Mouse (Mus musculus) urinary bladder, postnatal 36 days (tissue): ENCODE measurements around the gene Gne.
"Not testable (repeated sequence)": the region's sequence is repeated elsewhere in the genome, so short reads cannot be mapped to it uniquely, and the experiment has no call there.

Experiments
- DNase-seq, 2 experiments: peaks; one replicate each; pipeline ENCODE4 v3.0.0; 2022; ENCODE audit warnings: low spot score in 2 of 2, mixed read lengths in 1 of 2

The Gne gene

DNA sequence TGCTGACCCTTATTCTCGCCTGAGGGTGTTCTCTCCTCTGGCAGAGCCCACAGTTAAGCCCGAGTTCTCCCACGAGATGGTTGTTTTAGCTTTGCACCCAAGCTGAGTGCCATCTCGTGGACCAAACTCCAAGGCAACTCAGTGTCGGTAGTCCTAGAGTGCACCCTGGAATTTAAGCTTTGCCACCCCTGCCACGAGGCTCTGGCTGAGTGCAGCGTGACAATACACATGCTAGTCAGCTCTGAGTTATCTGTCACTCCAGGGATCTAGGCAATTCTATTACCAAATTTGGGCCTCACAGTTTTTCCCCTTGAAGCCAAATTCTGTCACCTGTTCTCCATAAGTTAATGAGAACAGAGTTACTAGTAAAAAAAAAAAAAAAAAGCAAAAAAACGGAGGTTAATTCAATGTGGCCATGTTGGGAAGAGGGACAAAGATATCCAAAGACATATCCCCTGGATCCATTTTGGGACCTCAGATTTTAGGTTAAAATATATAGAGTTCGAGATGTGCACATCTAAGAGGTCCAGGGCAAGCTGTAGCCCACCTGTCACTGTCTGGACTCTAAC lies 11.0 kb downstream of the Gne start:
- no peak for DNase-seq

DNA sequence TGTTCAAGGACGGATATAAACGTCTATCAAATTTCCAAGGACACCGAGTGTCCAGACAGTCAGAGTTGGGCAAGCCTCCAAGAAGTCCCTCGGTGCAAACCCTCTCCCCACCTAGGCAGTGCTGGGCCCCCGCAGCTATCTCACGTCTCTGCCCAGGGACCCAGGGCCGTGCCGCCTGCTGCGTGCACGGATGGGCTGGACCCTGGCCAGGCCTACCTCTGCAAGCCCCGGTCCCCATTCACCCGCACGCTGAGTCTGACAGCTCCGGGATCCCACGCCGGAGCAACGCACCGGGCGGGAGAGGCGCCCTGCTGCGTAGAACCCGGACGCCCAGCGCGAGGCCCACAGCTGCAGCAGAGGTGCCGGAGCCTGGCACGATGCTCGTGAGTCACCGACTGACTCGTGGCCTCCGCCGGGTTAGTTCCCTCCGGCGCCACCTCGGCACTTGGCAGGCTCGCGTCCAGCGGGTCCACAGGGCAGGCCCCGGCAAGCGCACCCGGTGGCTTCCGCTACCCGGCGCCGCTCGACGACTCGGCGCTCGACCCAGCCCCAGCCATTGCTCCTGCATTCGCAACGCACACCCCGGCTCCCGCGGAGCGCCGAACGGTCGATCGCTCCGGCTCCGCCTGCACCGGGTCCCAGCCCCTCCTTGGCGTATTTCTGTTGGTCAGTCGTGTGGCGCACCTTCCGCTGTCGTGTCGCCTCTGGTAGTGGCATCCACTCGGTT lies 11.7 kb downstream of the Gne start:
- DNase-seq: peak; percentile 89 to 93

- DNase-seq: no peak
Observed at GRCm38 (mm10) chr4:44071741-44072145, 12.2 kb downstream of the Gne start.

- no peak for DNase-seq
Observed at GRCm38 (mm10) chr4:44070641-44071040, 13.3 kb downstream of the Gne start.

DNA sequence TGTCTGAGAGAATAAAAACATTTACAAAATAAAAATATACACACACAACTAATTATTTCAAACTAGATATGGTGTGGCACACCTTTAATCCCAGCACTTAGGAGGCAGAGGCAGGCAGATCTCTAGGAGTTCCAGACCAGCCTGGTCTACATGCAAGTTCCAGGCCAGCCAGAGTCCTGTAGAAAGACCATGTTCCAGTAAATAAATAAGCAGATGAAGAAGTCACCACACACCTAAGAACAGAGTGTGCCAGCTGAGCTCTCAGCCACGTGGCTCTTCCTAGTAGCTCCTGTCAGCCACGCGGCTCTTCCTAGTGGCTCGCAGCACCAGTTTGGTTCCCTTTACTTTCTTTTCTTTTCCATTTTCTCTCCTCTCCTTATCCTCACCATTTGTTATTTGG lies 14.6 kb downstream of the Gne start:
- no peak for DNase-seq

DNA sequence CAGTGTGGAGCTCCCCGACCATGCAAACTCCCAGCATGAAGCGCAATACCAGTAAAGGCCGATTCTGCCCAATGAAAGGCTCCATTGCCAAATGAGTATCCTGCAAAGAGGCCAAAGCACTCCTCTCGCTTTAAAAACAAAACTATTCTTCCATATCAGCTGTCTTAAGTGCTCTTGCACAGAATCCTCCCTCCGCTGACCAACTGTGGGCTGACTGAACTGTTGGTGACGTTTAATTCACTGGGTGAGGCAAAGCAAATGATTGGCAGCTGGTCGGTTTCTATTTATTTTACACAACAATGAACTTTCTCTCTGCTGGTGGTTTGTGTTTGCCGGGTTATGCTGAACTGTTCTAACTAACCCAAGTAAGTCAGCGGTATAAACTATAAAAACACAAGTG lies 15.2 kb downstream of the Gne start:
- DNase-seq: no peak

GRCm38 (mm10) chr4:44066891-44067290 lies 17.1 kb downstream of the Gne start:
- DNase-seq: peak in 1 of 2 experiments; percentile 35

DNA sequence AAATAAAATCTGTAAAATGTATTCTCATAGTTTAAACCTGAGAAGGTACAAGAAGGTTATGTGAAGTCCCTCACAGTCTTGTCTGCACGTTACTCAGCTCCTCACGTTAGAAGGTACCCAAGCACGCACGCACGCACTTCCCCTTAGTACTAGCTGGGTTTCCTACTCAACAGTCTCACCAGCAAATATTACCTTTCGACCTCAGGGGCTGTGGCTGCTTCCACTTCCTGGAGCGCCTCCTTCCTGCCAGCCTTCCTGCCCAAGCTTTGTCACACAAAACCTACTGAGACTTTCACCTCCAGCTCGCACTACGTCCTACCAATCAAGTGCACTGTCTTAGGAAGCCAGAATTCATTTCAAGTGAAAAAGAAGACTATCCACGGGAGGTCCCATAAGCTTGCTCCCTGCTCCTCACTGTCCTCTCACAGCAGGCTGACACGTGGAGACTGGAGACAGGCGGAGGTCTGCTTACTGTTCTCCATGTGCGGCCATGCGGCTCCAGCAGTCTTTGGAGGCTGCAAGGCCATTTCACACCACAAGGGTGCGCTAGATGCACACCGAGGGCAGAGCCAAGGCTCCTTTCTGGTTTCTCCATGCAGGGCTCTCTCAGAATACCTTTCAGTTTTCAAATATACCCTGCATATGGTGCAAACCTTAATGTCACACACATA lies 18.5 kb downstream of the Gne start:
- DNase-seq: peak; percentile 91

DNA sequence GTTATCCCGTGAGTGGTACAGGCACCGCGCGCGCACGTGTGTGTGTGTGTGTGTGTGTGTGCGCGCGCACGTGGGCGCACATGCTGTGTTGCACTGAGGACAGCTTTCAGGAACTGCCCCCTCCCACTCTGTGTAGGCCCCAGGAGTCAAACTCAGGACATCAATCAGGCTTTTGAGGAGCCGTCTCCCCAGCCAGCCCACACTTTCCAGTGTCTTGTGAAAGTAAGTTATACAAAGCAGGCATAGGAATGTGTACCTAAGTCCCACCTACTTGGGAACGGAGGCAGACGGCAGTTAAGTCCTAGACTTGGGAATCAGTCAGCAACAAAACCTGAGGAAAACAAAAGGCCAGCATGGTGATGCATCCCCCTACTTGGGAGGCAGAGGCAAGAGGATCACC lies 21.2 kb downstream of the Gne start:
- DNase-seq: no peak

DNA sequence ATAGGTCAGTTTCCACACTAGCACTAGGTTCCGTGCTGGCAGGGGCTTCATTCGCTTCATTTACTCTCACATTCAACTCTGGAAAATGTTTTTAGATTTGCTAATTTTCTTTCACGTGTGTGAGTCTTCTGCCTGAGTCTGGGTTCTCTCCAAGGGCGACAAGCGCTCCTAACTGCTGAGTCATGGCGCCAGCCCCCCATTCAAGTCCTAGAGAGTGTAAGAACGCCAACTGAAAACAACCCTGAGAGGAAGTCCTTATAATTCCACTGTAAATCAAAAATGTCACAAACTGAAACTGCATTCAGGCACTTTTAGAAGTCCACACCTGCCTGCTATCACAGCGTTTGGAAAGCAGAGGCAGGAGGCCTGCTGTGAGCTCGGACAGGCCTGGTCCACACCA lies 21.9 kb downstream of the Gne start:
- DNase-seq: no peak

DNA sequence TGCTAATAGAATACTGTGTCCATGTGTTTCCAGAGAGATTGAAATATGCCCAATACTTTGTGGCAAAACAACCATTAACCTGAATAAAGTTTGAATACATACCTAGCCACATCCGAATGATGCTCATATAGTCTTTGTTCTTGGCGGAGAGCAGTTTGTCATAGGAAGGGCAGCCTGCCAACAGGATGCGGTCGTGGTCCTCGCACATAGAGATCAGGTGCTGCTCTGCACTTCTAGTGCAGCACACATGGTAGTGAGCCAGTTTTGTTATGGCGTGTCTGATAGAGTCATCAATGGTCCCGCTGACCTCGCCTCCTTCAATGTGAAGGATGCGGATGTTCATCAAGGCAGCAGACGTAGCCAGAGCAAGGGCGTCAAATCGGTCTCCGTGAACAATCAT lies 24.3 kb downstream of the Gne start:
- DNase-seq: no peak

GRCm38 (mm10) chr4:44049812-44050211 lies 34.2 kb downstream of the Gne start:
- no peak for DNase-seq

GRCm38 (mm10) chr4:44046066-44046465 lies 37.9 kb downstream of the Gne start:
- no peak for DNase-seq

GRCm38 (mm10) chr4:44044685-44045356 lies 39.2 kb downstream of the Gne start:
- DNase-seq: no peak

GRCm38 (mm10) chr4:44043182-44043581 lies 40.8 kb downstream of the Gne start:
- DNase-seq: not testable (repeated sequence)

GRCm38 (mm10) chr4:44042429-44042828 lies 41.5 kb downstream of the Gne start:
- DNase-seq: no peak

GRCm38 (mm10) chr4:44040802-44041201 lies 43.2 kb downstream of the Gne start:
- DNase-seq: no peak

- no peak for DNase-seq
Observed at GRCm38 (mm10) chr4:44036455-44036854, 47.5 kb downstream of the Gne start.

DNA sequence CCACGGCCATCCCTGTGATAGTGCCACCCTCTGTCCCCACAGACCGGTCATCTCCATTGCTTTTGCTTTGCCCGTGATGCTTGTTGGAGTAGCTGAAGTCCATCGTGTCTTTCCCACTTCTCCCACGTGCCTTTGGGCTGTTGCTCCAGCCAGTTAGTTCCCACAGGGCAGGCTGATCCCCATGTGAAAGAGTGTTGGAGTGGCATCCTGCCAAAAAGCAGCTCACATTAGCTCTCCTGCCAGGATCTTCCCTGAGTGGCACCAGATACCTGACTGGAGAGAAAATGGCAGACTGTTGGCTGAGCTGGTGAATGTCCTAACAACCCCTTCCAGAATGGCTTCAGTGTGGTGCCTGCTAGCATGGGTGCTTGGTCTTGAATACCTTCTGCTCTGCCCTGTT lies 52.5 kb downstream of the Gne start:
- peak in 1 of 2 experiments; percentile 31 for DNase-seq

GRCm38 (mm10) chr4:44029661-44030066 lies 54.3 kb downstream of the Gne start:
- DNase-seq: no peak

- DNase-seq: no peak
Observed at GRCm38 (mm10) chr4:44028303-44029135, 55.5 kb downstream of the Gne start.

DNA sequence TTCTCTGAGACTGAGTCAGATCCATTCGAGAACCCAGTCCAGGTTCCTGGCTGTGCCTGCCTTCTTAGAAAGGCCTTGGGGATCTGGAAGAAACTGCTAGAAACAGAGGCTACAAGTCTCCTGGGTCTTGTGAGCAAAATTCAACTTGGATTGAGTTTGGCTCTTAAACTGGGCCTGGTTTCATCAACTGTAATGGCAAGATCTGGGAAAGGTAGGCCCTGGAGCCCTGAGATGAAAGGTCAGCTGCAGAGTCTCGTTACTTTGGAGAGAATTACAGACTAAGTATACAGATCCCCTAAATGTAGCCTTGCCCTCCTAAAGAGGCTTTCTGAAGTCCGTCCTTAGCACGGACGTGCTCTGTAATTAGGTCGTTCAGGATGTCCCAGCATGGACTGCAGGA lies 58.4 kb downstream of the Gne start:
- no peak for DNase-seq
